Comparison of ENCODE assay signal across 9 mouse cellular contexts in the genomic region with DNA sequence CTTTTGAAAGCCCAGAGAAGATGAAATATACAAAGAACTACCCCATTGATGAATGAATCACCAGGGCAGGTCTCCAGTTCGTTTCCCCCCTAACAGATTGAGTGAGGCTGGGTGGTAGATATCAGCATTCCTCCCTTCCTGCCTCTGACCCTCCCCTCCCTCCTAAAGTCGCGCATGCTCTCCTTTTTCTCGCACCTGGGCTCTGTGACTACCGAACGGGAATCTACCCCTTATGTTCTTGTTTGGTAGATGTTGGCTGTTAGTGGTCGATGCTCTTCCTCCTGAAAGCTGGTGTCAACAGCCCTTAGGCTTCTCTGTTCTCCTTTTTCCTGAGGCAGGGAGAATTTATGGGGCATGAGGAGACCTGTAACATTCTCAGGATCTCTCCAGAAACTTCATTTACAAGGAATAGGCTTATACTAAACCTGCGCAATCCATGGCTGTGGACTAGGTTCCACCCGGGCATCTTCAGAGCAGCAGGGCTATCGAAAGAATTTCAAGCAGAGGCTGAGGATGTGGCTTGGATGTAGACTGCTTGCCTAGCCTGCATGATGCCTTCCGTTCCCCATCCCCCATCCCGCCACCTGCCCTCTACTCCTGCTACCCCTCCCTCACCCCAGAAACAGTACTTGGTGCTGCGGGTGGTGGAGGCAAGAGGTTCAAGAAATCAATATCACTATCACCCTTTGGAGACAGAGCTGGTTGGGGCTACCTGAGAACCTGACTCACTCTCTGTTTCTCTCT. TPM values are rescaled to one million over a fixed set of nuclear protein-coding genes. Genes with fewer than 3 reads are reported as not detected.
A peak's percentile ranks its signal among the peaks of the same experiment; 100 is the strongest.
DNase-seq lines count a peak whose midpoint lies in the region; ATAC-seq and TF ChIP-seq lines count a peak whose summit lies in the region.
"Had no signal": no experiment of that assay in that cellular context is flagged by ENCODE, and none has a peak within 500 bp of the region (broad histone marks: within the 10 kb centered on the region; RNA-seq: fewer than 3 reads in every experiment).

No protein-coding gene starts in this region.

- DNase-seq in cerebellum, adult 2 months = peak in 1 of 2 experiments; percentile 17
- no peak for DNase-seq in cerebellum, adult 9-10 months
- peak; percentile 45 to 47 for DNase-seq in lung, postnatal 4 days
- DNase-seq in lung, postnatal 10 days = no peak
- peak; percentile 88 for DNase-seq in thymus, postnatal 0 days (ENCODE audit: low spot score)
- DNase-seq in ovary, postnatal 10 days (ENCODE audit: low spot score) = no peak

- peak overlapping the region; percentile 15 for H3K4me3 ChIP-seq in cerebellum, adult 2 months (replicated peaks; ENCODE audit: insufficient read depth, low read depth, low read length)

- no peak for TF ChIP-seq CTCF in cerebellum, adult 2 months (IDR thresholded peaks at IDR 0.05; ENCODE audit: borderline replicate concordance, insufficient read depth, low read depth, low read length)

- ATAC-seq in inflammation-experienced regulatory T-cells, adult 6 months = peak; percentile 76
- ATAC-seq in megakaryocyte progenitor cell, adult 5-6 weeks (replicated peaks; ENCODE audit: poor library complexity) = no peak

- no peak for TF ChIP-seq POLR2A in cerebellum, adult 2 months (IDR thresholded peaks at IDR 0.05; ENCODE audit: borderline replicate concordance, insufficient read depth, low read length)

- peaks cover 8% of the 10 kb centered on the region; the same call in 1 of the 2 replicates for H3K4me1 ChIP-seq in cerebellum, adult 2 months (ENCODE audit: control insufficient read depth, insufficient read depth, low read length)

- H3K27ac ChIP-seq in cerebellum, adult 2 months (ENCODE audit: insufficient read depth, low read length) = no peak overlapping the region

- no peaks in the 10 kb centered on the region for H3K27me3 ChIP-seq in cerebellum, adult 2 months (ENCODE audit: control insufficient read depth, insufficient read depth, low read length)

- 36% methylated on average over 13 of the region's 13 CpGs for WGBS in cerebellum, adult 2 months

RNA-seq across cellular contexts. Expression of gene Pvr, which starts 11.3 kb away (rescaled TPM):
- 7.4 and 7.5 TPM in 2 replicates for polyA plus RNA-seq in cerebellum, adult 2 months (2012; rRNA removed)
- polyA plus RNA-seq in inflammation-experienced regulatory T-cells, adult 6 months (2017; shearing (Covaris generic)) = 10 to 100 TPM; 14.2 to 23.8 (median 19.6) TPM
- 33.7 and 52.4 TPM in 2 replicates for polyA plus RNA-seq in thymus, postnatal 0 days (2015; fragmentation: Nextera tagmentation; extraction: Ambion mirVana)
- total RNA-seq in megakaryocyte progenitor cell, adult 5-6 weeks (2015) = 10.2 and 13.0 TPM in 2 replicates
- total RNA-seq in megakaryocyte progenitor cell, adult 5-6 weeks (2017) = 7.5 and 9.7 TPM in 2 replicates

RNA-seq across cellular contexts. Expression of gene Igsf23, which starts 18.3 kb away (rescaled TPM):
- not detected in 2 replicates for polyA plus RNA-seq in cerebellum, adult 2 months (2012; rRNA removed)
- 1 to 10 TPM; 3.3 to 8.4 (median 5.5) TPM for polyA plus RNA-seq in inflammation-experienced regulatory T-cells, adult 6 months (2017; shearing (Covaris generic))
- polyA plus RNA-seq in thymus, postnatal 0 days (2015; fragmentation: Nextera tagmentation; extraction: Ambion mirVana) = 14.8 and 15.5 TPM in 2 replicates
- not detected in 2 replicates for total RNA-seq in megakaryocyte progenitor cell, adult 5-6 weeks (2015)
- total RNA-seq in megakaryocyte progenitor cell, adult 5-6 weeks (2017) = not detected in 2 replicates
- total RNA-seq: left cerebral cortex, postnatal 14 days had no signal

RNA-seq across cellular contexts. Expression of gene Ceacam20, which starts 32.9 kb away (rescaled TPM):
- polyA plus RNA-seq in cerebellum, adult 2 months (2012; rRNA removed) = not detected in 2 replicates
- 1 to 10 TPM in 1 of 3 experiments, not detected in 2; 1.1 TPM for polyA plus RNA-seq in inflammation-experienced regulatory T-cells, adult 6 months (2017; shearing (Covaris generic))
- 0.06 TPM in 1 of 2 replicates, not detected in the other for polyA plus RNA-seq in thymus, postnatal 0 days (2015; fragmentation: Nextera tagmentation; extraction: Ambion mirVana)
- not detected in 2 replicates for total RNA-seq in megakaryocyte progenitor cell, adult 5-6 weeks (2015)
- not detected in 2 replicates for total RNA-seq in megakaryocyte progenitor cell, adult 5-6 weeks (2017)
- total RNA-seq: left cerebral cortex, postnatal 14 days had no signal

RNA-seq across cellular contexts. Expression of gene Ceacam19, which starts 44.5 kb away (rescaled TPM):
- polyA plus RNA-seq in cerebellum, adult 2 months (2012; rRNA removed) = not detected in 2 replicates
- not detected for polyA plus RNA-seq in inflammation-experienced regulatory T-cells, adult 6 months (2017; shearing (Covaris generic))
- 0.10 and 0.14 TPM in 2 replicates for polyA plus RNA-seq in thymus, postnatal 0 days (2015; fragmentation: Nextera tagmentation; extraction: Ambion mirVana)
- not detected in 2 replicates for total RNA-seq in megakaryocyte progenitor cell, adult 5-6 weeks (2015)
- total RNA-seq in megakaryocyte progenitor cell, adult 5-6 weeks (2017) = 0.03 TPM in 1 of 2 replicates, not detected in the other
- total RNA-seq: left cerebral cortex, postnatal 14 days had no signal

RNA-seq across cellular contexts. Expression of gene Nlrp9b, which starts 59.0 kb away (rescaled TPM):
- not detected in 2 replicates for polyA plus RNA-seq in cerebellum, adult 2 months (2012; rRNA removed)
- not detected for polyA plus RNA-seq in inflammation-experienced regulatory T-cells, adult 6 months (2017; shearing (Covaris generic))
- polyA plus RNA-seq in thymus, postnatal 0 days (2015; fragmentation: Nextera tagmentation; extraction: Ambion mirVana) = not detected in 2 replicates
- not detected in 2 replicates for total RNA-seq in megakaryocyte progenitor cell, adult 5-6 weeks (2015)
- total RNA-seq in megakaryocyte progenitor cell, adult 5-6 weeks (2017) = not detected in 2 replicates
- total RNA-seq: left cerebral cortex, postnatal 14 days had no signal

Comparison
In these comparisons a context has a peak if more than half of its experiments do, and no peak if none do; other contexts are left out.
1. DNase-seq: peak in lung, postnatal 4 days (2 of 2) and thymus, postnatal 0 days (single experiment); none in cerebellum, adult 9-10 months (single experiment), lung, postnatal 10 days (single experiment) and ovary, postnatal 10 days (single experiment).